Mouse (Mus musculus) ES-E14 (cell line): ENCODE measurements around the gene Efcab9. TPM values are rescaled to one million over a fixed set of nuclear protein-coding genes. Genes with fewer than 3 reads are reported as not detected.

Experiments used
- DNase-seq: peaks from one replicate; pipeline ENCODE4 v3.0.0-alpha.2; 2013; ENCODE audit warnings: low read depth, low spot score
- H3K27ac ChIP-seq: 2 replicates; pipeline ENCODE4 v1.5.1; 2012; ENCODE audit warnings: low read depth, mild to moderate bottlenecking, low read length, moderate library complexity, mixed read lengths; ENCODE audit not compliant: poor library complexity, insufficient read depth, severe bottlenecking
- H3K36me3 ChIP-seq: 2 replicates; pipeline ENCODE4 v1.6.1; 2012; ENCODE audit warnings: mild to moderate bottlenecking, low read length, moderate library complexity, mixed read lengths; ENCODE audit not compliant: control insufficient read depth, poor library complexity, insufficient read depth, severe bottlenecking
- H3K4me1 ChIP-seq, 2 experiments: fragments of 150-350 bp in 1 of 2; sonication (generic) in 1 of 2; 2 replicates each; pipeline ENCODE4 v1.6.1; 2012; ENCODE audit warnings: low read length in 2 of 2, mild to moderate bottlenecking in 1 of 2, mixed read lengths in 1 of 2; ENCODE audit not compliant: control insufficient read depth in 2 of 2, insufficient read depth in 2 of 2, poor library complexity in 1 of 2
- H3K4me3 ChIP-seq, 2 experiments: fragments of 150-350 bp in 1 of 2; sonication (generic) in 1 of 2; 2 replicates each; pipeline ENCODE4 v1.5.1; 2012; ENCODE audit warnings: low read length in 2 of 2, low read depth in 1 of 2, mild to moderate bottlenecking in 1 of 2, mixed read lengths in 1 of 2; ENCODE audit not compliant: insufficient read depth in 1 of 2, poor library complexity in 1 of 2, severe bottlenecking in 1 of 2
- H3K9ac ChIP-seq: 2 replicates; pipeline ENCODE4 v1.6.1; 2012; ENCODE audit warnings: low read depth, mild to moderate bottlenecking, low read length, mixed read lengths; ENCODE audit not compliant: poor library complexity, insufficient read depth, severe bottlenecking
- H3K9me3 ChIP-seq: fragments of 150-350 bp; sonication (generic); 2 replicates; pipeline ENCODE4 v1.6.1; 2012; ENCODE audit warnings: low read depth, mild to moderate bottlenecking, low read length; ENCODE audit not compliant: control insufficient read depth, insufficient read depth
- CHD2 ChIP-seq: IDR thresholded peaks from 2 replicates; pipeline ENCODE4 v1.6.1; 2014; ENCODE audit warnings: mild to moderate bottlenecking, low read depth, low read length, inconsistent platforms
- HCFC1 ChIP-seq: IDR thresholded peaks from 2 replicates; pipeline ENCODE4 v1.6.1; 2012; ENCODE audit warnings: low read length, inconsistent platforms, borderline replicate concordance; ENCODE audit not compliant: insufficient read depth
- MAFK ChIP-seq: IDR thresholded peaks from 2 replicates; pipeline ENCODE4 v1.6.1; 2014; ENCODE audit warnings: mild to moderate bottlenecking, low read depth, low read length, inconsistent platforms; ENCODE audit not compliant: insufficient read depth
- ZC3H11A ChIP-seq: IDR thresholded peaks from 2 replicates; pipeline ENCODE4 v1.6.1; 2012; ENCODE audit warnings: low read depth, mild to moderate bottlenecking, inconsistent platforms, low read length, borderline replicate concordance
- ZNF384 ChIP-seq: IDR thresholded peaks from 2 replicates; pipeline ENCODE4 v1.6.1; 2012; ENCODE audit warnings: low read depth, low read length, inconsistent platforms
- in situ Hi-C, 2 experiments: fragments of 600-800 bp; cut with MboI; formaldehyde crosslinking; loops; one replicate each; pipeline ENCODE4 v1.15.1; 2025; ENCODE audit warnings: low sequenced_read_pairs in 2 of 2, inconsistent platforms in 1 of 2; ENCODE audit not compliant: unreplicated experiment in 2 of 2
- total RNA-seq: library from RNA; depleted of rRNA; stranded (reverse); fragments of 300-350 nt; gene quantifications from 2 replicates; pipeline ENCODE4 v1.2.3, GENCODE M21; 2012

The Efcab9 gene
- total RNA-seq, 1 experiment = 0.40 TPM

DNA sequence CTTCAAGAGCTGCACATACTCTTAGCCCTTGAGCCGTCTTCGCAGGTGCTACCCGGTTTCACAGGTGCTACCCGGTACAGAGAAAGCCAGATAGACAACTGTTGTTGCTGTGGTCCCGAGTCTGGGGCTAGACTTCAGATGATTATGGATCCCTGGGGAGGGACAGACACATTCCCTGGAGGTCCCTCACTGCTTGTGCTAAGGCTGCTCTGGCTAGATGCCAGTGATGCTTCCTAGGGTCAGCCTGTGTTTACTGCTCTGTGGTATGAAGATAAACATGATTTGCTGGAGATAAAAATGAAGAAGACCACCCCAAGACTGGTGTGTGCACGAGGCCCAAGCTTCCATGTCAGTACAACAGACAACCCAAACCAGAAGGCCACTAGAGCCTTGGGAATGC lies 12.2 kb upstream of the Efcab9 start:
- DNase-seq = no peak

DNA sequence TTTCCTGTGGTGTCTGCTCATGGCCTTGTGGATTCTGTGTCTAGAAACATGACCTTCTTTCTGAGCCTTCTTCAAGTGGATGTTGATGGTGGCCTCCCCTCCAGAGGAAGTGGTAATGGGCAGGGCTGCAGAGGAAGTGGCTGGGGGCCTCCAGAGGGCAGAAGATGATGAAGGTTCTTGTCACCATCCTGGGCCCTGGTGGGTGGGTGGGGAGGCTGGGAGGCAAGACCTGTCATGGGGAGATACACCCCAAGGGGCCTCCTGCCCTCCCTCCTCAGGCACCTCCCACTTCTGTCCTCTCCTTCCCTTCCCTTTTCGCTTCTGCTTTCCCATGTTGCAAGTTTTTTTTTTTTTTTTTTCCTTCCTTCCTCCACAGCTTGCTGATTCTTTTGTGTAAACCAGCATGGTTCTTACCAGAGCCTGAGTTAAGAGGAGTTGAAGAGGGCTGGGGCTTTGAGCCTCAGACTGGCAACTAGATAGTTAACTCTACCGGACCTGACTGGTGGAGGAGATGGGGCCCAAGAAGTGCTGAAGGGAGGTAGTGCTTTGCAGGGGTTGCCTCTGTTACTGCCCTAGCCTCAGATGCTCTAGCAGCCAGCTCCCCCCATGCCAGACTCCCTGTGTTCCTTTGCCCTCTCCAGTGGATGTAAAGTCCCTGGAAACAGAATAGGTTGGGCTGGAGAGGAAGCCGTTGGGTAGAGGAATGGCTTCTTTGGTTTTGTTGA lies 11.0 kb upstream of the Efcab9 start:
- no peak for DNase-seq
- H3K4me1 ChIP-seq = no peaks in the 10 kb centered on the region
- no peaks in the 10 kb centered on the region for H3K9me3 ChIP-seq
- no peak for TF ChIP-seq ZC3H11A
- in situ Hi-C loops = no loop called here
- no peaks in the 10 kb centered on the region; the same call in 1 of the 2 replicates for H3K36me3 ChIP-seq
- H3K9ac ChIP-seq = no peak overlapping the region
- H3K27ac ChIP-seq = no peak overlapping the region
- no peak overlapping the region for H3K4me3 ChIP-seq

More for the DNA sequence above, 12.2 kb upstream of the Efcab9 start:
- in situ Hi-C loops = no loop called here
- Histone ChIP-seq H3K9me3 (no peaks in the 10 kb centered on the region), H3K27ac (no peak overlapping the region), H3K9ac (no peak overlapping the region), H3K4me3 (no peak overlapping the region), H3K36me3 (no peaks in the 10 kb centered on the region; the same call in 1 of the 2 replicates), H3K4me1 (no peaks in the 10 kb centered on the region)
- TF ChIP-seq ZC3H11A (no peak), CHD2 (no peak), ZNF384 (no peak), HCFC1 (no peak), MAFK (no peak)

DNA sequence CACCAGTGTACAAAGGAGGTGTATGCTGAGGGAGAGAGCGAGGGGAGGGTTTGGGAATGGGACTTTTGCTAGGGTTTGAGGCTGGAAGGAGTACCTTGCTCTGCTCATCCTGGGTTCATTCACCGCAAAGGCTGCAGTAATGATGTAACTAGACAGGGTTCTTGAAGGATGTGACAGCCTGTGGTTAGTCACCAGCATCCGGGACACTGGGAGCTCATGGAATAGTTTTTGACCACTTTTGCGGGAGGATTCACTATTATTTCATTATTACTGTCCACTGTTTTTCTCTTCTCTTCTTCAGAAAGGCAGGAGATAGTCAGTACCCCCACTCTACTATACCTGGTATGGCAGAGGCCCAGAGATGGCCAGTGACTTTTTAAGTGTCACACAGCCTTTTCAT lies 10.3 kb upstream of the Efcab9 start:
- H3K4me1 ChIP-seq = 0 out of 4 replicates have a peak, but pooled peaks cover 0 to under 1% of the 10 kb centered on the region in 2 experiments
- no peak for DNase-seq
- no peak overlapping the region for H3K4me3 ChIP-seq
- no peak overlapping the region for H3K27ac ChIP-seq
- TF ChIP-seq MAFK (no peak), CHD2 (no peak), ZNF384 (no peak), HCFC1 (no peak), ZC3H11A (no peak)
- in situ Hi-C loops = no loop called here
- H3K9me3 ChIP-seq = no peaks in the 10 kb centered on the region
- no peak overlapping the region for H3K9ac ChIP-seq
- no peaks in the 10 kb centered on the region; the same call in 1 of the 2 replicates for H3K36me3 ChIP-seq

DNA sequence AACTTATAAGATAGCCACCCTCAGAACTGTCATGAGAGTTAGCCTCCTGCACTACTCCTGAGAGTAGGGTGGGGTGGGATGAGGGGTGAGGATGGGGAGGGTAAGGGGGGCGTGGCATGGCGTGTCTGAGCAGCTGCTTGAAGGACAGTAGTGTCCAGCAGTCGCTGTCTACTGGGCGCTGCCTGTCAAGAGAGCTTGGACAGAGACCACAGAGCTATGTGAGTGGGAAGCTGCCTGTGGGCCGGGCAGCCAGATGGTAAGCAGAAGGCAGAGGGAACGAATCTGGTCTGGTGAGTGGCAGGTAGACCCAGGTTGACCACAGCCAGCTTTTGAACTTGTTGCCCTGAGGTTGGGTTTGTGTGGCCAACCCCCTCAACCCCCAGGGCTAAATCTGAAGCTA lies 8.6 kb upstream of the Efcab9 start:
- no peak for DNase-seq
- TF ChIP-seq ZNF384 (no peak), CHD2 (no peak), MAFK (no peak), ZC3H11A (no peak), HCFC1 (no peak)
- H3K9ac ChIP-seq = no peak overlapping the region
- H3K4me1 ChIP-seq = peaks cover 0 to 3% of the 10 kb centered on the region in 2 experiments; a peak in 1 of 4 replicates
- in situ Hi-C loops = no loop called here
- no peaks in the 10 kb centered on the region for H3K9me3 ChIP-seq
- no peaks in the 10 kb centered on the region; the same call in 1 of the 2 replicates for H3K36me3 ChIP-seq
- no peak overlapping the region for H3K4me3 ChIP-seq
- no peak overlapping the region for H3K27ac ChIP-seq

DNA sequence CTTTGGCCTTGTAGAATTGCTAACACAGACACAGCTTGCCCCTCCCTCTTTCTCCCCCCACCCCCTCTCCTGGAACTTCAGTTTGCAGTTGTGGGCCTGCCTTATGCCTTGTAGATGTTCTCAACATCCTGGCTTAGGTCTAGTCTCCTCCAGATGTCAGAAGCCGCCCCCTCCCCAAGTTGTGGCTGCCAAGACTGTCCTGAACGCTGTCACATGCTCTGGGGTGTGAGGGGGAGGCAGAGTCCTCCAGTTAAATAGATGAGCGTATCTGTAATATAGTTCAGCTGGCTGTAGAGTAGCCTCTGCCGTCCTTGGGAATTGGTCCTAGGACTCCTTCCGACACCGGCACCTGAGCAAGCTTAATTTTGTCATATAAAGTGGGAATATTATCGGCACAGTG lies 7.8 kb upstream of the Efcab9 start:
- H3K27ac ChIP-seq = no peak overlapping the region
- in situ Hi-C loops = no loop called here
- peaks cover 0 to 3% of the 10 kb centered on the region in 2 experiments; a peak in 1 of 4 replicates for H3K4me1 ChIP-seq
- no peak overlapping the region for H3K4me3 ChIP-seq
- H3K9ac ChIP-seq = no peak overlapping the region
- no peak for TF ChIP-seq ZC3H11A
- TF ChIP-seq HCFC1 = no peak
- no peak for TF ChIP-seq MAFK
- no peak for TF ChIP-seq ZNF384
- no peak for TF ChIP-seq CHD2
- DNase-seq = no peak
- H3K9me3 ChIP-seq = no peaks in the 10 kb centered on the region
- no peaks in the 10 kb centered on the region; the same call in 1 of the 2 replicates for H3K36me3 ChIP-seq
